Mouse (Mus musculus) lung, postnatal 0 days (tissue): ENCODE data around the gene Scly.

ENCODE experiments used
- CTCF ChIP-seq: IDR thresholded peaks from 2 replicates; pipeline ENCODE4 v1.5.1; 2016; ENCODE audit warnings: antibody characterized with exemption, mild to moderate bottlenecking
- EP300 ChIP-seq: IDR thresholded peaks from 2 replicates; pipeline ENCODE4 v1.6.1; 2016; ENCODE audit warnings: antibody characterized with exemption, mild to moderate bottlenecking, control low read depth

GRCm38 (mm10) chr1:91337355-91337754, 39.2 kb downstream of the Scly start:
- no peak for TF ChIP-seq CTCF
- no peak for TF ChIP-seq EP300
